Mouse (Mus musculus) c-Kit-positive CD71-negative TER-119-negative erythroid progenitor cells, embryonic 14.5 days (primary cell): Measurements from ENCODE around the gene Dusp6.

Source experiments
- DNase-seq: peaks from one replicate; pipeline ENCODE4 v3.0.0-alpha.2; 2013; ENCODE audit warnings: low read depth

The Dusp6 gene

DNA sequence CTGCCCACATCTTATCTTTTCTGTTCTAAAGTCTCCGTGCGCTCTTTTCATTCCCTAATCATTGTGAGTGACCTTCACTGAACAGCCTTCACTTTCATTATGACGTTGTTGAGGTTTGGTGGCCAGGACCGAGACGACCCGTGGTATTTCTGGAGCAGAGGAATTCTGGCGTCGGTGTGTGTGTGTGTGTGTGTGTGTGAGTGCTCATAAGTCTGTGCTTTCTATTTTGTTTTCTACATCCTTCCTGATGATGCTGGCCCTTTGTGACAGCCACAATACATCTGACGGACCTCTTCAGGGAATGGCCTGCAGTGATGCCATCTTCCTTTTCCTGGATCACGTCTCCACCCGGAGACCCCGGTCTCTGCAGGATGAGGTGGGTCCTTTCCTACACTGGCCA lies 11.6 kb downstream of the Dusp6 start:
- DNase-seq = no peak

DNA sequence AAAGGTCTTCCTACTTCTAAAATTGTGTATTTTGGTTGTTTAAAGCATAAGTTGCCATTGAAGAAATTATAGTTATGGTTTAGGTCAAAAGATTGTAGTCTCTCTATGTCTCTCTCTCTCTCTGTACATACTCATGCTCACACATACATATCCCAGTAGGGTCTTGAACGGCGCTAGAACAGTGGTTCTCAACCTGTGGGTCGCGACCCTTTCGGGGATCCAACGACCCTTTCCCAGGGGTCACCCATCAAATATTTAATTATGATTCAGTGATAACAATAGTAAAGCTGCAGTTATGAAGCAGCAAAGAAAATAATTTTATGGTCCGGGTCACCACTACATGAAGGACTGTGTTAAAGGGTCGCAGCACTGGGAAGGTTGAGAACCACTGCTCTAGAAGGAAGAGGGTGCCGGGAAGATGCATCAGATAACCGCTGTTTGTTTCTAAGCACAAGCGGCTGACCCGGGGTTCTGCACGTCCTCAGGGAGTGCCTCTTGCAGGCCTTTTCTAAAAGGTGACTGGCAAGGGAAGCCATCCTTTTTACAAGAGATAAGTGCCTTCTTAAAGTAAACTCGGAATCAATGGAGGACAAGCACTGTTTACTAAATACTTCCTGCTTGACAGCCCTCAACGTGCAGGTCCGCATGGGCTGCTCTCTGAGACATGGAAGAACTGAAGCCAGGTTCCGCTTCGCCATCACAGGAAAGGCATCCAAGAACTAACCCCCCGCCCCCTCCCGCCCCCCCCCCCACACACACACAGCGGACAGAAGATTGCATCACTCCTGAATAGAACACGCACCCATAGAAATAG lies 16.2 kb downstream of the Dusp6 start:
- no peak for DNase-seq

DNA sequence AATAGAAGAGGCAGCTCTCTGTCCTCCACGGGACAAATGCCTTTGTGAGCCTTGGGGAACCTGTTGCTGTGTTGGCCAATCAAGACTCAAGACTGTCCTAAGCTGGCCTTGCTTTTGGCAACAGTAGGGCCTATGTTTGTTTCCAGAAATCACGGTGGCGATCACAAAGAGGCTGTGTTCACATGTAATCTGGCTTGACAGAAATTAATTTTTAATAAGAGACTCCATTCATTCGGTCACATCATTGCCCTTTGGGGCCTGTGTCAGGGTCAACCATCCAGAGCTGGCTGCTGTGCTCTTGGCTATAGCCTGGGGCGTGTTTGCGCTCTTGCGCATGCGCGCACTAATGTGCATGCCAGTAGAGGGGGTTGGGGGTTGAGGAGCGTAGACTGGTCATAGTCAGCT lies 21.0 kb downstream of the Dusp6 start:
- no peak for DNase-seq

DNA sequence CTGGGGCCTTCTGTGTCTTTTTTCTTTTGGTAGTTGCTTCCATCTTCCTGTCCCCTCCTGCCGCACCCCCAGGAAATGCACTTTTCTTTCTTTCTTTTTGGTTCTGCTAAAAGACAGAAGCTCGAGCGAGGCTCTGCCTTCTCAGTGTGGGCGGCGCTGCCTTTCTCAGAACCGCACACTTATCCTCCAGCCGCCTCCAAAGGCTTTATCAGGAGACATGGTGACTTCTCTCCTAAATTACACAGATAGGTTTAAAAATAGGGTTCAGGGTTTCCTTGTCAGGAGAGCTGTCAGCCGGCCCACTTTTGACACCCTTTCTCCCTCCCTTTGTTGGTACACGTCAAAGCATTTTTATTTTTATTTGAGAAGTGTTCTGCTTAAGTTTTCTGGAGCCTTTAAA lies 21.9 kb downstream of the Dusp6 start:
- DNase-seq = no peak

DNA sequence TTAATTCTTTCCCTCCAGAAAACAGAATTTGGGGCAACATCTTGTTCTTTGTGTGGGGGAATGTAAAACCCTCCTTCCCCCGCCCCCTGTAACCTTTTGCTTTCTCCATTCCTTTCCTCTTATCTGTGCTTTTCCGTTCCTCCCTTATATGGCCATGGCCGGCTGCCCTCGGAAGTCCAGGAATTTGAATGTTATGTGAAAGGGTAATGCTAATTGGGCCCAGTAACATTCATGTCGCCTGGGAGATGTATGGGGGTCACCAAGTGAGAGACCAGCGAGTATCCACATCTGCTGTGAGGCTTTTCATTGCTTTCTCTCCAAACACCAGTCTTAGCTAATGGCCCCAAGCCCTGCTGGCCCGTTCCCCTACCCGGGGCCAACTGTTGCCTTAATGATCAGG lies 22.7 kb downstream of the Dusp6 start:
- no peak for DNase-seq

DNA sequence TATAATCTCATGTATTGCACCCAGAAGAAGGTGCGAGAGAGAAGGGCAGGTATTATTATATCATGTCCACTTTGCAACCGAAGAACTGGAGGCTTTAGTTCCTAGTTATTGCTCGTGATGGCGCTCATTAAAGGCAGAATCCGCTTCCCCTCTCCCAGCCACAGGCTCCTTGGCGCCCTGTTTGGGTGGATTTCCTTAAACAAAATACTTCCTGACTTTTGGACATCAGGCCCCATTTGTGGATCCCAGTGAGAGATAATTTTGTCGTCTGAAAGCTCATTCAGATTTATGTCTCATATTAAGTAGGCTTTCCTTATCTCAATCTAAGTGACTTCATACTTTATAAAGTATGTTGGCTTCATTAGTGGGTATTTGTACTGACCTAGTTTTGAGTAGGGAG lies 23.2 kb downstream of the Dusp6 start:
- no peak for DNase-seq

DNA sequence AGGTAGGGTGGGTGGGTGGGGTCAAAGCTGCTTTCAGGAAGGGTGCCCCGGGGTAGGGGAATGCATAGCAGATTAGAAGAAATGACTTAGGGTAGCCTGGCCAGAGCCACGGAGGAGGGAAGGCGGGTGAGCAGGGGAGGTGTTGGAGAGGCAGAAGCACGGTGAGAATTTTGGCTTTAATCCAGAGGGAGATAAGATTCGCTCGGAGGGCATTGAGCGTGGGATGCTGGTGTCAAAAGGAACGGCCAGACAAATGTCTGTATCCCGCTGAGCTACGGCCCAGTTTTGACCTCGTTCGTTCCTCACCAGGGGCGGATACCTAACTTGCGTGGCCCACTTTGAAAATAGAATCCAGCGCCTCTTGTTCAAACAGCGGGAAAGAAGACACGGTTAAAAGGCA lies 23.8 kb downstream of the Dusp6 start:
- no peak for DNase-seq

DNA sequence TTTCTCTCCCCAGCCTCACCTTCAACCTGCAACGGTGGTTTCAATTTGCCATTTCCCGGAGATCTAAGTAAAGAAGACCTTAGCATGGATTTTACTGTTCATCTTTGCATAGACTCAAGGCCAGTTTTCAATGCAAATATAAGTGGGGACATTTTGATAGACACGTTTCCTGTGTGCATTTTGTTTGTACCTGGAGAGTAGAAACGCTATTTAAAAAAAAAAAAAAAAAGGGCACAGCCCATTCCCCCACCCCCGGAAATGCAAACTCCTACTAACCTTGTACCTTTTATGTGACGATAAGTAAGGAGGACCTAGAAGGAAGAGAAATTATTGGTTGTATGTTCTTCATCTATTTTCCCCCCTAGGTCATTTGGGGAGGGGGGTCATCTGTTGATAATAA lies 24.2 kb downstream of the Dusp6 start:
- no peak for DNase-seq

DNA sequence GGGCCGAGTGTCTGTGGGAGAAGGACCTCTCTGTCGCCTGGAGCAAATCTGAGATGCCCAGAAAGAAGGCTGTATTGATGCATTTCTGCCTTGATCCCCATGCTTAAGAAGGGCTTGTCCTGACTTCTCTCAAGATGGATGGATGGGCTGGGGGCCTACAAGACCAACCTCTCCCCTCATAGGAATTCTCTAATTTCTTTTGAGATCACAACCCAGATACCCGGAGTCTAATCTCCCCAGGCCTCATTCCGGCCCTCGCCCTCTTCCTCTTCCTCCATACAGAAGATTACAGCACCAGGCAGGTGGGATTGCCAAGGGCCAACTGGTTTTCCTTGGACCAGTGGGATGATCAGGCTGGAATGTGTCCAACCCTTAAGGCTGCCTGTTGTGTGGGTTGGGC lies 26.1 kb downstream of the Dusp6 start:
- DNase-seq = no peak

DNA sequence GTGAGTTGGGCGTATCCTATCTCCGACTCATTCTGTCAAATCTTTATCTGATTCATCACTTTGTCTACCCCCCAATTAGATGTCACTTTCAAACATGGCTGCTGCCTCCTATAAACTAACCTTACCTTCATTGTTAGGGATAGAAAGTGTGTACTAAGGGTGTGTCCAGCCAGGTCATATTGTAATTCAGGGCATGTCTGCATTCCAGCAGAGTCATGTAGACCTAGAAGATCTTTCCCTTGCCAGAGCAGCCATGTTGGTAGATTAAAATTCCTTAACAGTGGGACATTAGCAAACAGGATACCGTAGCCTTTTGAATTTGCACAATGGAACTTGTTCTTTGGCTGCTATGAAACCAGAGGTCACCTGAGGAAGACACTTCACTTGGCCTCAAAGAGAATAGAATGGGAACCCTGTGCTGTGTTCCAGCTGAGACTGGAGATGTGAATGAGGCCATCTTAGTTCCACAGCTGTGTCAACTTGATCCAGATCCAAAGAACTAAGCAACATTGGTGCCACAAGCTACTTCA lies 30.1 kb downstream of the Dusp6 start:
- DNase-seq = no peak

DNA sequence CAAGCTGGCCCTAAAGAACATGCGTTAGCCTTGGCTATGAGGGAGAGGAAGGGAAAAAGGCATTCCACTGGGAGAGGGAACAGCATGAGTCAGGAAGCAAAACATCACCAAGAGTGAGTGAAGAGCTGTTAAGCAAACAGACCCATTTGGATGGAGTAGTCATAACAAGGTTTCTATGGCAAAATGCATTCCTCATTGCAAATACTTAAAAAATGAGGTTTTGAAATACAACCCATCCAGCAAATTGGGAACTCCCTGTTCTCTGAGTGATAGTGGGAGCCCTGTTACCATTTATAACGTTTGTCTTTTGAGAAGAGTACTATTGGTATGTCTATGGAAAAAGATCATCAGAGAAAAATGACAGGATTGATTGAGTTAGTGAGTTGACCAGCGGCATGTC lies 34.7 kb downstream of the Dusp6 start:
- no peak for DNase-seq

DNA sequence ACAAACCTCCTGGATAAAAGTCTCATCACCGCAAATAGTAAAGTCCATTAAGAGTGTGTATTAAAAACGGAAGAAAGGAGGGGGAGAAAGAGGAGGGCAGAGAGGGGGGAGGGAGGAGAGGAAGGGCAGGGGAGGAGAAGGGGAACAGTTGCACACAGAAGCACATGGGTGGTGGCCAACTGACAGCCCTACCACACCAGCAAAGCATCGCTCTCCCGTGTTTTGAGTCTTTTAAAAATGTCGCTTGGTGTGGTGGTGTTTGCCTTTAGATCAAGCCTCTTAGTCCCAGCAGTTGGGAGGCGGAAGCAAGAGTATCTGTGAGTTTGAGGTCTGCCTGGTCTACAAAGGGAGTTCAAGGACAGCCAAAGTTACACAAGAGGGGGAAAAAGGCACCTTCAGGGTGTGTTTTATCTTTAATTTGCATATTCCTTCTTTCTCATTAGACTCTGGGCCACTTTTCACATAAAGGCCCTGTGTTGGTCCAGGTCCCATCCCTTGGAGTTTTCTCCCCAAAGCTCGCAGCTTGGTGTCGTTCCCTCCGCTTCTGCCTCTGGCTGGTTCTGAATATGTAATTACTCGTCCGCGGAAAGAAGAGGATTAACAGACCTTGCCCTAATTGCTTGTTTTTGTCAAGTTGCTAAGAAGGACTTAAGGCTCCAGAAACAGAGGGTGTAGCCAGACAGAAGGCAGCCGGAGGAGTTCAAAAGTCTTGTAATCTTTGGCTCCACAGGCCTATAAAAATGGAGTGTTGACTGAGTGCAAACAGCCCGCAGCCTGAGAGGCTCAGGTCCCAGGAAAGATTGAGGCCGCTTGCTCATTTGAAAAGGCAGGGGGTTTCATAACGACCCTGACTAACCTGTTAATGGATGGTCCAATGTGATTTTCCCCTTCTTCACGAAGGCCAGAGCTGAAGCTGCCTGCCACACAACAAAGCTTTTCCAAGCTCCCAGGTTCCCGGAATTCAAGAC lies 35.6 kb downstream of the Dusp6 start:
- no peak for DNase-seq

DNA sequence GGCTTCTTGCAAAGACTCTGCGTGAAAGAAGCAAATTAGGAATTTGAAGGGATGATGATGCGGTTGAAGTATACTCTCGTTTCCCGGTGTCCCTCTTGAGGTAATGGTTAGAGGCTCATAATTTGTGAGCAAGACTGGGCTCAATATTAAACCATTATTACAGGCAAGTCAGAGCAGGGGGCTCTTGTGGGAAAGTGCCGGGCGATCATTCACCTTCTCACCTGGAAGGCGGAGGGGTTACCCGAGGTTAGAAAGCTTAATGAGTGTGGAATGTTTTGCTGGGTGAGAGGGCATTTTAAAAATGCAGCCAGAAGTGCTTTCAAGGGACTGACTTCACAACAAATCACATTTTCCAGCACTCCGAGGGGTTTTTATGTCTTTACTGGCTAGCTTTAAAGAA lies 36.3 kb downstream of the Dusp6 start:
- no peak for DNase-seq

DNA sequence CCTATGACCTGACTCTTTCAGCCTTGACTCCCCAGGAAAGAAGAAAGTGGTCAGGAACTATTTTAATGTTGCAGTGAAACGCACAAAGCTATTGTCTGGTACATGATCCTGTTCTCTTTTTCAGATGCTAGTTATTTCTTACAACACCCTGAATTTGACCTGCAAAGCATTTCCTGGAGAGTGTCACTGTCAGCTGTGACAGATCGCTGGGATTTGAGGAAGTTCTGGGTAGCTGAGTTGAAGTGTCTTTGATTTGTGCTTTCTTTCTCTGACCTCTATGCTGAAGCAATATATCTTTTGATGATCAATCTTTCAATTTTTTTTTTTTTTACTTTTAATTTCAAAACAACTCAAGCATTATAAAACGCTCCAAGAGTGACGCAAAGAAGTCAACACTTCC lies 39.0 kb downstream of the Dusp6 start:
- peak; percentile 26 for DNase-seq

DNA sequence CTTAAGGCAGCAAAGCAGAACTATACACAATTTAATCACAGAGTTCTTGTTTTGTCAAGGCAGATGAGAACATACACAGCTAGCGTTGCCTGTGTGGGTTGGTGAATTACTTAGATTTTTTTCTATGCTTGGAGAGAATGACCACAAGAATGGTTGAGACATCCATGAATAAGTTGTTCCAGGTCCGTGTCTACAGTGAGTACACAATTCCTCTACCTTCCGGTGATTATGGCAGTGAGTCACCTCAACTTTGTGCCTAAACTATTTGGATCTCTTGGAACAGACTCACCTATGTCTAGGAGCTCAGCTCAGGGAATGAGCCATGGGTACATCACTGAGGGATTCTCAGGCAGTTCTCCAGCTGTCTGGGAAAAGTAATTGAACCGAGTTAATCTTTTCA lies 45.8 kb downstream of the Dusp6 start:
- DNase-seq = no peak

DNA sequence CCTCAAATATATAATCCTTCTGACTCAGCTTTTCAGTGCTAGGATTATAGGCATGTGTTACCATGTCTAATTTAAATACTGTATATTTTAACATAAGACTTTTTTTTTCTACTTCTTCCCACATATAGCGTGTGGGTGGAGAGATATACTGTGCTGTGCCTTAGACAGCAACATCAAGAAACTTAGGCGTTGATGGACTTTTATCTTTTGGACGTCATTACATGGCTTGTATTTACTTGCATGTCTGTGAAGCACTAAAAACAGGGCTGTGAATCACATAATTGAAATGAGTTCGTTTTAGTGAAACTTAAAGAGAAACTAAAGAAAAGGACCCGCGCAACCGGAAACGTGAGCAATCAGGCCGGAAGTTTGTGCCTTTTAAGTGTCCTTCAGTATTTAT lies 46.6 kb downstream of the Dusp6 start:
- no peak for DNase-seq

DNA sequence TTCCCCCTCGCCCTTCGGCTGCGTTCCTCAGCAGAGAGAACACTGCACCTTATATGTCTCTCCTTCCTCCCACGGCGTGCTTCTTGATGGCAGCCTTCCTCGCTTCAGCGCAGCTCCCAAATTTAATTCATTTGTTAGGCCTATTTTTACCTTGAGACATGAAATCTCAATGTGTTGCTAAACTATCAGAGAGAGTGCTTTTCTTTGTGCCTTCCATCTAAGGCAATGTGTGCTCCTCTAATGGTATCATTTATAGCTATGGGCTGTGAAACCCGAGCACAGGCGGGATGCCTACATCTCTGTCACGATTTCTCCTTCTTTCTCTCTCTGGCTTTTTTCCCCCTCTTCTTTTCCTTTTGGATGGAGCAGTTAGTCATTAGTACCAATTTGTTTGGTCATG lies 47.2 kb downstream of the Dusp6 start:
- no peak for DNase-seq

DNA sequence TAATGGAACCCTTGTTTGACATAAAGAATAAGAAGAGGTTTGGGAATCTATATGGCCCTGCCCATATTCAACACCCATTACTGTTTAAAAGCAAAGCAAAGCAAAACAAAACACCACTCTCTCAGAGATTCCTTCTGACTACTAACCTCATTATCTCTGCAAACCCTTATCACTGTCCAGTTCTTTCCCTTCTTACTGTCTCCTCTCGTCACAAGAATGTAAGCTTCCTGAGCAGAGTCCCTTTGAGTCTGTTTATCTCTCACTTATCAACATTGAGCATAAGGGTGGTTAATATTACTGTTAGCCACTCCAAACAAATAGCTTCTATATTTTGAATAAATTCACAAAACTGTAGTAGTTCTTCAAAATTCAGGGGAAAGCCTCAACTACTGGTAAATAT lies 48.9 kb downstream of the Dusp6 start:
- no peak for DNase-seq

DNA sequence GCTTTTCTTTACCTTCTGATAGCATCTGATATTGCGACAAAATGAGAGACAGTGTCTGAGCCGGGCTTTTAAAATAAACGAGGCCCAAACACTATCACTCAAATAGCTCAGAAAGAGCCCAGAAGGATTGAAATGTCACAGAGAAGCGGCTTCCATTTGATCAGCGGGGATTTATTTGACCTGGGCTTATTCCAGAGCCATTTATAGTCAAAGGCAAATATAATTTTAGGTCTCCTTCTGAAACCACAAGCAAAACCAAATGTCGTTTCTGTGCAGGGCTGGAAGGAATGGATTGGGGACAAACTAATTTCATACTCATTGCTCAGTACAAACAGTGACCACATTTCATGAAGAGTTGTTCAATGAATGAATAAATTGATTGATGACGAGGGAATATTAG lies 51.3 kb downstream of the Dusp6 start:
- no peak for DNase-seq

DNA sequence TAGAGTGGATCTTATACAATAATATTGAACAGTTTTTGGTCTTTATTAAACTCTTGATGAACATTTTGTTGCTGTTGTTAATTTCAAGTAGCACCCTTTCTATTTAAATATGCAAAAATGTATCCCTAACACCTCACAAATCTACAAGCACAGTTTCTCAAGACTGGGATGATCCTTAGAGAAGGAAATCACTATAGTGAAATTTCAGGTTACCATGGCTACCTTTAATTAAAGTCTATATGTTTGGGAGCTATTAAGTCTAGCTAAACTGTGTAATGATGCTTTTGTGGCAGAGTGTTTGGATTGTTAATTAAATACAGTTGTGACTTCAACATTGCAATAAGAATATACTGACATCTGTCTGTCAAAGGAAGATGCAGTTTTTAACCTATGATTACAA lies 54.0 kb downstream of the Dusp6 start:
- no peak for DNase-seq
